Mouse (Mus musculus): ENCODE measurements around the gene Ttpal. TPM values are rescaled to one million over a fixed set of nuclear protein-coding genes. Genes with fewer than 3 reads are reported as not detected.

Ttpal gene
- total RNA-seq (2021) = 10 to 100 TPM; 29.2 to 34.0 TPM
- long read RNA-seq, experiment 1, full-length matches to known transcripts = 14 of 25 reads
- long read RNA-seq, experiment 1, partial matches to known transcripts = 0 of 25 reads
- long read RNA-seq, experiment 1, other reads (novel, unspliced or antisense) = 11 of 25 reads
- long read RNA-seq, experiment 2, full-length matches to known transcripts = 11 of 26 reads
- long read RNA-seq, experiment 2, partial matches to known transcripts = 1 of 26 reads
- long read RNA-seq, experiment 2, other reads (novel, unspliced or antisense) = 14 of 26 reads

DNA sequence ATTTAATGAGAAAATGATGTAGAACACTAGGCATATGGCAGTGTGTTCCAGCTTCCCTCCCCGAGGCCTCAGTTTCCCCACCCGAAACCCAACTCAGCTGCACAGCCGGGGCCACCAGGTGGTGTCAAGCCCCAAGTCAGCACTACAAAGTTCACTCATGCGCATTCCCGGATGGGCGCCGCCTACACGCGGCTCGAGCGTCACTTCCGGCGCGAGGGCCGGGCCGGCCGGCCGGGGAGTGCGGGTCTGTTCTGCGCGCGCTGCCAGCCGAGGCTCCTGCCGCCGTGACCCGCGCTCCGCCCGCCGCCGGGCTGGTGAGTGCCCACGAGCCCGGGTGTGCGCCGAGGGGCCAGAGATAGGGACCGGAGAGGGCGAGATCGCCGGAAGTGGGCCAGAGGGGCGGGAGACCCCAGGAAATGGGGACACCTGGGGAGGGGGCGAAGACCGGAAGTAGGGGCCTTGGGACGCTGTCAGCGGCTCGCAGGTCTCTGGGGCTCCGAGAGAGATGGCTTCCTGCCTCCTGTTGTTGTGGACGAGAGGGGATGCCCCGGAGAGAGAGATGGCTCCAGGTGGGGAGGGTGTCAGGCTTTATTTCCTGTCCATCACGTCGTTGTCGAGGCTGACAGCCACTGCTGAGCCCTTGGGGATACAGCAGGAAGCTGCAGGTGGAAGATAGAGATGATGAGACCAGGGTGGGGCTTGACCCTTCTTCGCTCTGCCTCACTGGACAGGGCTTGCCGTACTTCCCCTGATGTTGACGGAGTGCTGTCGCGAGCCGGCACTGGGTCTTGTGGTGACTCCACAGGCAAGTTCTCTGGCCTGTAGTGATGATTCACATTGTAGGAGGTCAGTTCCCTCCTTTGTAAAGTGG lies at the start of gene Ttpal:
Gene Ttpal (plus strand): TSS at position 214 of the 871 bp plus-strand sequence.
- peak; percentile 86 to 89 for DNase-seq (ENCODE audit: low spot score in 2 of 2)

DNA sequence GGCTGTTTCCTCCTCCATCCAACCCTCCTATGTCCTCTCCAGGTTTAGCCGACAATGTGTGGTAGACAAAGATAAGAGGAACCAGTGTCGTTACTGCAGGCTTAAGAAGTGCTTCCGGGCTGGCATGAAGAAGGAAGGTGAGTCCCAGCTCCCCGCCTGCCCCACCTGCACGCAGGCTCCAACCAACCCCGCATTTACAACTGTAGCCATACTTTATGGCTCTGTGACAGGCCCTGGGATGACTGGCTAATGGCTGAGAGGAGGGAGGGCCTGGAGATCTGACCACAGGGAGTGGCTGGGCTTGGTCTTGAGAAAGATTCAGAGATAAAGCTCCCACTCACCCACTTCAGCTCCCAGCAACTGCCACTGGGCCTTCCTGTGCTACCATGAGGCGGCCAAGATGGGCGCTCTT lies 49.6 kb upstream of the Ttpal start:
- DNase-seq (ENCODE audit: low spot score in 2 of 2) = no peak

DNA sequence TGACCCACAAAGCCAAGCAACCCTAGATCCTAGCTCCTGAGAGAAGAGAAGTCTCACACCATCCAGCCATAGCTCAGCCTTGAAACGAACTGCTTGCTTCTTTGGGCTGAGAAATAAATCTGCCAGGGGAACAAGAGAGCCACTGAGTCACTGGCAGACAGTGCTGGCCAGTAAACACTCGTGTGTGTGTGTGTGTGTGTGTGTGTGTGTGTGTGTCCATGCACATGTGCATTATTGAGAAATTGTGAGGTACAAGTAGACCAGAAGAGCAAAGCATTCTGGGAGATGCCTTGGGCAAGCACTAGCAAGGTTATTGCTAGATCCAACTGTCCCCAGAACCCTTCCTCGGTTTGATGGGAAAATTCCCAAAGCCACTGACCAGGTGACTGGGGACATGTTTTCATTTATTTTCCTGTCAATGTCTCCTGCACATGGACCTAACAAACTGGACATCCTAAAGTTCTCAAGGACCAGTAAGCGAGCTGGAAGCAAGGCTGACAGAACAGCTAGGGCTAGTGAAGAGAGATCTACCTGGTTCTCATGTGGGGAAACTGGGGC lies 47.6 kb upstream of the Ttpal start:
- DNase-seq (ENCODE audit: low spot score in 2 of 2) = no peak

DNA sequence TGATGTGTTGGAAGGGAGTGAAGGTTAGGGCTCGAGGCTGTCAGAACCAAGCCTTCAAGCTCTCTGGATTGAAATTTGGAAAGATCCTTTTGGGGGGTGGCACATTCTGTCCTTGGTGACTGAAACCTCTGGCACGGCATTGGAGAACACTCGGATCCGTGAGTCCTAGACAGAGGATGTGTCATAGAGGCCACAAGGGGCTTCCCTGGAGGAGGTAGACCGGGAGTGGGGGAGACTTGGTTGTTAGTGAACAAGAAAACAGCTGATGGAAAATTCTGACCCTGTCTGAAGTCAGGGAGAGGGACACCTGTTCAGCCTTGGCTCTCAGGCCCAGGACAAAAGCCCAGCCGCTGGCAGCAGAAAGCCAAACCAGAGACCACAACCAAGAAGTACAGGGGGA lies 47.1 kb upstream of the Ttpal start:
- DNase-seq (ENCODE audit: low spot score in 2 of 2) = no peak

DNA sequence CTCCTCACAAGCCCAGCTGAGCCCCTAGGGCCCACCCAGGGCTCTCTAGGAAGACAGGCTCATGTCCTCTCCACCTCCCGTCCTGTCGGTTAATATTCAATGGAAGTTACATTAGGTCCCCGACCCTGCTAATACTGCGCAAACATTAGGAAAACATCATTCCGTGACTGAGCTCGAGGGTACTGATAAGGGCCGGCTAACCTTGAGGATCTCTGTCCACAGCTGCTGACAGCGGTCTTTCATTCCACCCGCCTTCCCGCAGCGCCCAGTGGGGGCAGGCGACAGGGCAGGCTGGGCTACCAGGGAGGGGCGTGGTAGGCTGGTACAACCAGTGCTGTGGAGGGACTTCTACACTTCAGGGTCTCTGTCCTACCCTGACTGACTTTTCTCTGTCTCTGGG lies 46.7 kb upstream of the Ttpal start:
- DNase-seq (ENCODE audit: low spot score in 2 of 2) = no peak

DNA sequence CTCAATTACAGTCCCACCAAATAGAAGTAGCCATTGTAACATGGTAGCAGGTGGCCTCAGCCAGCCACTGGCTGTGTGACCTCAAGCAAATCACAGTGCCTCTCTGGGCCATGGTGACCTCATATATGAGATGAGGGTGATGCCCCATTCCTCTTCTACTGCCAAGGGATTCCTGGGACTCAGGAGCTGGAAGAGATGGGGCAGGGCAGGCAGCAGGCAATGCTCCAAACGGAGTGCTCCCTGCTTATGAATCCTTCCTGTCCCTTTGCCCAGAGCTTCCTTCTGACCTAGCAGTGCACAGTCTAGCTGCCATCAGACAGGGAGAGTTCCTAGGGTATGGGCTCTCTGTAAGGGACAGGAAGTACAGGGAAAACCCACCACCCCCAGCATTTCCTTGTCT lies 43.6 kb upstream of the Ttpal start:
- no peak for DNase-seq (ENCODE audit: low spot score in 2 of 2)

DNA sequence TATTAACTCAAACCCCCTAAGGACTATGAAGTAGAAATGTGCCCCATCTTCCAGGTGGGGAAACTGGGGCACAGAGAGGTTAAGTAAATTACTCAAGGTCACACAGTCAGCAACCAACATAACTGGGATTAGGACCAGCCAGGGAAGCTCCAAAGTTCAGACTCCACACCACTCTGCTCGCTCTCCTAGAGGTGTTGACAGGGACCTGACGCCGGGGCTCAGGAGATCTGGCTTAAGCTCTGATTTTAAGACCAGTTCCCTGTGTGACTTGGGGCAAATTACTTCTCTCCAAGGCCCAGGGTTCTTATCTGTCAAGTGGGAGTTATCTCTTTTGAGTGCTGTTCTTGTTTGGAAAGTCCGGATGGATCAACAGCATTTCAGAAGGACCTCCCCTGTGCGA lies 42.9 kb upstream of the Ttpal start:
- no peak for DNase-seq (ENCODE audit: low spot score in 2 of 2)

DNA sequence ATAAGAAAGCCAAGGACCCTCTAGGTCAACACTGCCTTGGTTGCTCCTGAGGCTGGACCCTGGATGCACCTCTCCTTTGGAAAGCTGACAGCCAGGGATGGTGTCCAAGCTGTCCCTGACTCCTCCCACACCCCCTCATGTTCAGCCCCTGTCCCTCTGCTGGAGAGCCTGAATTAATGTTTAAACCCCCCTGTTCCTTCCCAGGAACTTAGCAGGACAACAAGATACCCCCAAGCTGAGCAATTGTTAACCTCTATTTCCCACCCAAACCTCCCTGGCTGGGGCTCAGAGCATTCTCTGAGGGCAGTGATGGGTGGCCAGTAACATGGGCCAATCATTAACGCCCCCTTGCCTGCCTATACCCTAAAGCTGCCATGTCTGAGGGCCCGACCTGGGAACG lies 41.9 kb upstream of the Ttpal start:
- DNase-seq (ENCODE audit: low spot score in 2 of 2) = no peak

DNA sequence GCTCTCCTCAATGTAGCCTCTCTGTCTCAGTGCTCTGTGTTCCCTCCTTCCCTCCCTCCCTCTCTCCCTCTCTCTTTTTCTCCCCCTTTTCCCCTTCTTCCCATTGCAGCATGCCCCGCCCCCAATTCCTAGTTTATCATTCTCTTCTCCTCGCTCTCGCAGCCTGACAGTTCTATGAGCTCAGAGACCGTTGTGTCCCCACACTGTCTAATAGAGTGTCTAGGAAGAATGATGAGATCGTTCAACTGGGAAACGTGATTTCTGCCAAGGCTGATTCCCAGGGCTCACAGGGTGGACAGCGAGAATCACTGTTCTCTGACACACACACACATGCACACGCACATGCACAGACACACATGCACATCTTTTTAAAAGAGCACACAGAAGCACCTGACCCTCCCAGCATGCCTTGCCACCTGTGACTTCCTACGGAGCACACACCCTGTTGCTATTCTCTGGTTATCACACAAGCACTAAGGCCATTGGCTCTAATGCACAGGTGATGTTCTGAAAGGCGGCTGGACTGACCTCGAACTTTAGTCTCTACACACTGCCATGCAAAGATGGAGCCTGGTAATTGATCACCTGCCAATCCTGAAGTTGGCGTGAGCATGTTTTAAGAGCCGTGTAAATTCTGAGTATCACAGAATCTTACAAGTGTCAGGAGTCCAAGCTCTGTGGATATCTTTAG lies 40.7 kb upstream of the Ttpal start:
- DNase-seq (ENCODE audit: low spot score in 2 of 2) = no peak

DNA sequence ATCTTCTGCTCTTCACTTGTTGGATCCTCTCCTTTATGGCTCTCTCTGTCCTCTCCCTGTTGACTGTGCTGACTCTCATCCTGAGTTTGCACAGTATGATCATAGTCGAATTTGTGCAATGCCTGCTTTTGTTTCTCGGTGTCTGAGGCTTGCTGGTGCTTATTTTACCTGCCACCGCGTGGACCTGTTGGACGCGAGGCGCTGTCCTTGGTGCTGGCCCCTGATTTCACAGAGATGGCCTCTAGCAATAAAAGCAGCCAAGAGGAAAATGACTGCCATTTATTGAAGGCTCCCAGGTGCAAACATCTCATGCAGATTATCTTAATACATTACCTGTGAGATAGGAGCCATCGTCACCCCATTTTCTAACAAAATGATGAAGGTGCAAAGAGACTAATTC lies 37.5 kb upstream of the Ttpal start:
- DNase-seq (ENCODE audit: low spot score in 2 of 2) = no peak

DNA sequence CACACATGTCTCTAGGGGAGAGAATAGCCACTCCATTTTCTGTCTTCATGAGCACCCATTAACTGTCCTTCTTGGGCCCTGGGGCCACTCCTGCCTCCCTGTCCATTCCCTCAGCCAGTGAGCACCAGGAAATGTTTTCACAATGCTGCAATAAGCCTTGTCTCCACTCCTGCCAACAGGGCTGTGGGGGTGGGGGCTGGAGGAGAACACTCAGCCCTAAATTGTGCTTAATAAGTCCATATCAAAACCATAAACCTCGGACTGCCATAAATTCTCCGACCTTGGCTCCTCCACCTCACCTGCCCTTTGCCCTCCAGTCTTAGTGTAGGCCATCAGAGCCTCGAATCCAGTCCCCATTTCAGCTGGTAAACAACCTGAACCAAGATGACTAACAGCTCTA lies 27.8 kb upstream of the Ttpal start:
- no peak for DNase-seq (ENCODE audit: low spot score in 2 of 2)

DNA sequence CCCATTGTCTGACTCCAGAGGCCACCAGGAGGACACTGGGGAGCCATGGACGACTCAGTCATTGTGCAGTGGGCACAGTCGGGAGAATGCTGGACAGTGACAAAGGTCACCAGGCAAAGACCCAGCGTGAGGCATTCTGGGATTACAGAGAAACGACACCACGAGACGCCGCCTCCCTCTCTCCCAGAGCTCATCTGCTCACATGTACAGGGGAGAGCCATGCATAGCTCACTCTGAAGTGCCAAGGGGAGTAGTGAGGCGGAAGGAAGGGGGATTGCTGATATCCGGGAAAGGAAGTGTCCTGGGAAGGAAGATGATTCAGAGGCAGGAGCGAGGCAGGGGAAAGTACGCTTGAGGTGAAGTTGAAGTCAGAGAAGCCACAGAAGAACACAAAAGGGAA lies 26.9 kb upstream of the Ttpal start:
- no peak for DNase-seq (ENCODE audit: low spot score in 2 of 2)

DNA sequence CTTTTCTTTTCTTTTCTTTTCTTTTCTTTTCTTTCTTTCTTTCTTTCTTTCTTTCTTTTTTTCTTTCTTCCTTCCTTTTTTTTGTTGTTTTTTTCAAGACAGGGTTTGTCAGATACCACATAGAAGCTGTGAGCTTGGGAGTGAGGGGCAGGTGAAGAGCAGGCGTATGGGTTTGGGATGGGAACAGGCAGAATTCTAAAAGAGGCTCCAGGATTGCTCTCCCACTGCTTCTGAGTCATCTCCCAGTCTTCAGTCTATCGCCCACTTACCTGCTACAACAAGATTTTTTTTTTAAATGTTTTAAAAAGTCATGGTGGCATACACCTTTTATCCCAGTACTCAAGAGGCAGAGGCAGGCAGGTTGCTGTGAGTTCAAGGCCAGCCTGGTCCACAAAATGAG lies 24.1 kb upstream of the Ttpal start:
- DNase-seq (ENCODE audit: low spot score in 2 of 2) = no peak

DNA sequence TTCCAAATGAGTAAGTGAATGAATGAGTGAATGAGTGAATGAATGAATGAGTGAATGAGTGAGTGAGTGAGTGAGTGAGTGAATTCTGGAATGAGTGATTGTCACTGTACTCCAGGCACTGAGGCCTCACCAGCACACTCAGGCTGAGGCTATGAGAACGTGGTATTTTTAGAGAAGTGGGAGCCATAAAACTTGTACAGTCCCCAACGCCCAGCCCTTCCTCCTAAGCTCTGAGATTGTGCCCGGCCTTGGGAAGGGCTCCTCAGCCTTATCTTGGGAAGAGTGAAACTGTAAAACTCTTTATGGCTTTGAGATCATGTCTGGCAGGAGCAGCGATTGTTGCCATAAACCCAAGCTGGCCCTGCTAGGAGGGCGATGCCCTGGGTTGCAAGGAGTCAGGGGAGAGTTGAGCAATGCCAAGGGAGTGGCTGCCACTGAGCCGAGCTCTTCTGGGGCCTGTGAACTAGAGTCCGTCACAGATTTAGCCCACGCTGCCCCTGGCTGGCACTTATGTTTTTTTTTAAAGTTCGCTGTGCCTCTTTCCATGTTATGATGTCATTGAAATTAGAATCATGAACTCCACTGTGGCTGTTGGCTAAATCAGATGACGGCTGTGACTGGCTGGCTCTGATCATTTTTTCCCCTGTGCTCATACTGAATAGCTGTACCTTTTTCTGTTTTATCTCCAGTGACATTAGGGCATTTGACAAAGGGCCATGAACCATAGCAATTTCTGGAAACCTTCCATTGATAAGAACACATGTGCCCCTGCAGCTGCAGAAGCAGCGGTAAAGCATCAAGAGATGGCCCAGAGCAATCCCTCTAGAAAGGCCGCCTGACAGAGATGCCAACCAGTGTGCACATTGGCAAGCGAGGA lies 21.8 kb upstream of the Ttpal start:
- DNase-seq (ENCODE audit: low spot score in 2 of 2) = no peak

DNA sequence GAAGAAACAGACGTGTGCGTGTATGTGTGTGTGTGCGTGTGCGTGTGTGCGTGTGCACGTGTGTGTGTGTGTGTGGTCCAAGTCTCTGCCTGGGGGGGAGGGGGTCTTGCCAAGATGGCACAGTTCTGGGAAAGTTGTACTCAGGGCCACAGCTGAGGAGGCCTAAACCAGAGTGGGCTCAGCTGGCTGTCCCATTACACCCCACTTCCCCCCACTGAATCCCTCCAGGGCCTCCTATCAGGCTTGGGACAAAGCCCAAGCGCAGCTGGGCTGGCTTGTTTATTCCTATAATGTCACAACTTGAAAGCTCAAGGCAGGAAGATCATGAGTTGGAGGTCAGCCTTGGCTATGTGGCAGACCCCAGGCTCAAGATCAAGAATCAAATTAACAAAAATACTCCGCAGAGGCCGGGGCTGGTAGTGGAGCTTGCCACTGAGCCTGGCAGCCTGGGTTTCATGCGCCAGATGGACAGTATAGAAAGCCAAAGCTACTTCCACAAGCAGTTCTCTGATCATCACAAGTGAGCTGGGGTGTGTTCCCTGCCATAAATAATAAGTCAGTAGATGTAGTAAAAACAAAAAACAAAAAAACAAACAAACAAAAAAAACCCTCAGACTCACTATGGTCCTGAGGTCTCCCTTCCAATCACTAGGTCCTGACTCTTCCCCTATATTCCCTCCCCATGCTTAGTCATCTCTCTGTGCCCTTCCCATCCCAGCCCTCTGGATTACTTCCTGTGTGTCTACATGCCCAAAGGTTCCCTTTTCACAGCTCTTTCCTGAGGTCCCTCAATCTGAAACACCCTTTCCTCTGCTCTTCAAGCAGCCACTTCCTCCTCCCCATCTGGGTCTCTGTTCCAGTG lies 18.7 kb upstream of the Ttpal start:
- DNase-seq (ENCODE audit: low spot score in 2 of 2) = no peak

DNA sequence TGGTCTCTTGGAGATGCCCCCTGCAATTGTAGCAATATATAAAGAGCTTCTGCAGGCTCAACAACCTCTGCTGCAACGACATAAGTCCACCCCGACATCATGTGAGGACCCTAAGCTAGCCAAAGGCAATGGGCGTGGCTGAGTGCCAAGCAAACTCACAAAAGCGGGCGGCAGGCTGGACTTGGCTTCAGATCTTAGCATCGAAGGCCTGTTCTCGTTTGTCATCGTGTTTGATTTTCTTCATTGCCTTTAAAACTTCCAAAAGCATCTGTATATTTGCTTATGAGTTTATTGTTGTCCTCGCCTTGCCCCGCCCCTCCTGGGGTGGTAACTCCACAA lies 18.1 kb upstream of the Ttpal start:
- no peak for DNase-seq (ENCODE audit: low spot score in 2 of 2)

DNA sequence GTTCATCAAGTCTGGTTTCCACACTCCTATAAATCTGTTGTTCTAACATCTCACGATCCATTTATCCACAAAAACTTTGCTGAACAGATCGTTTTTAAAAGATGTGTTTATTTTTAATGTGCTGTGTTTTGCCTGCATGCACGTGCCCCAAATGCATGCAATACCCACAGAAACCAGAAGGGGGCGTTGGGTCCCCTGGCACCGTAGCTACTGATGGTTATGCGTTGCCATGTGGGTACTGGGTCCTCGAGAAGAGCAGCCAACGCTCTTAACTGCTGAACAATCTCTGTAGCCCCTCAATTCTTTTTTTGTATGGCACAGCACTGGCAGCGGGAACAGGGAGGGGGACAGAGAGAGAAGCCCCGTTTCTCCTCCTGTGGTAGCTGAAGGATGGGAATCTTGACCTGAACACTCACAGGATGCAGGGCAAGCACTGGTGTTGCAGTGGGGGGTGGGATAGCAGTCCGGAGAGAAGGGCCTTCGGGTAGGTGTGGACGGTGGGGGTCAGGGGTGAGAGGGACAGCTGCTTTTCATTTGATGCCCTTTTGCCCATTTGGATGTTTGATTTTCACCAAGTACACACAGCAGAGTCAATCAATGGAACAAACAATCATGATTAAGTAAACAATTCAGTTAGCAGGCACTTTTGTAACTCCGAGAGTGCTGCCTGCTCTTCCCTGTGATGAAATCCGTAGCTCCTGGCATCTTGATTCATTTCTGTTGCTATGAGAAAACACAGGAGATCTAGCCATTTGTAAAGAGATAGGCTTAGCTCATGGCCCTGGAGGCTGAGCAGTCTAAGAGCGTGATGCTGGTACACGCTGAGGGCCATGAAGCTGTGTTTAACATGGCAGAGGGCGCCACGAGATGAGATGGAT lies 15.5 kb upstream of the Ttpal start:
- peak in 1 of 2 experiments; percentile 57 for DNase-seq (ENCODE audit: low spot score in 2 of 2)

DNA sequence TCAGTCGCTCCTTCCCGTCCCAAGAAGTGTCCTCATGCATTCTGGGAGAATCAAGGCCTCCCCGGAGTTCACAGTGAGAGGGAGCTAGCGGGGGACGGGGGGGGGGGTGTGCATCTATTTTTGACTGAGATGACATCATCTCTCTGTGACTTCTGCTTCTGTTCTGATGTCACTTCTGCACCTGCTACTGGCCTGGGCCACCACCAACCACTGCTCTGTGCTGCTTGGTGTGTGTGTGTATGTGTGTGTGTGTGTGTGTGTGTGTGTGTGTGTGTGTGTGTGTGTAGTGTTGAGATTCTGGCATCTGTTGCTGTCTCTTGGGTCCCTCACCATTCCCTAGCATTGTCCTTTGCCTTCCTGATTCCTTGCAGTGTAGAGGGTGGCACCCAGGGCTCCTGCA lies 14.6 kb upstream of the Ttpal start:
- DNase-seq (ENCODE audit: low spot score in 2 of 2) = no peak

DNA sequence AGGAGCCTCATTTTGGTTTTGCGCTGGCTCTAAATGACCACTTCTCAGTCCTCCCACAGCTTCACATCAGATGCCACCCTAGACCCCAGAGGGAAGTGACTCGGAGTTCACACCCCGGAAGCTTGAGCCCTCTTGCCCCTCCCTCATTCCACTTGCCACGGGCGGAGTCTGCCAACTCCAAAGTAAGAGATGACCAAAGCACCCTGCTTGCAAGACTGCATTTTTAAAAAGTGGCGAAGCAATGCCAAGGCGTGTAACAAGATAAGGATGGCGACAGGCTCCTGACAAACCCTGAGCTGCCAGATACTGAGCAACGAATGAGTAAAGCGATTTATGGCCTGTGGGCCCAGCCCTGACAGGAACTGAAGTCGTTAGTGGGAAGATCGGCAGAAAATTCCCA lies 11.9 kb upstream of the Ttpal start:
- DNase-seq (ENCODE audit: low spot score in 2 of 2) = no peak

All from adrenal gland, adult 18-20 months (tissue).